Mouse (Mus musculus) G1E (cell line): ENCODE data around the gene Slc8b1. TPM values are rescaled to one million over a fixed set of nuclear protein-coding genes. Genes with fewer than 3 reads are reported as not detected.

Source experiments
- ATAC-seq: 2 replicates; pipeline ENCODE4 v1.8.0; 2016; ENCODE audit warnings: mild to moderate bottlenecking; ENCODE audit not compliant: insufficient number of reproducible peaks, poor library complexity, low FRiP score, severe bottlenecking; ENCODE audit errors: extremely low read depth
- DNase-seq: peaks from one replicate; pipeline ENCODE4 v3.0.0; 2012; ENCODE audit warnings: low spot score
- H3K27me3 ChIP-seq: 2 replicates; pipeline ENCODE4 v1.6.1; 2012; ENCODE audit warnings: mild to moderate bottlenecking, low read length, inconsistent platforms; ENCODE audit not compliant: insufficient read depth
- H3K36me3 ChIP-seq: replicated peaks from 2 replicates; pipeline ENCODE3; 2012; ENCODE audit warnings: mild to moderate bottlenecking, inconsistent platforms
- H3K4me1 ChIP-seq: 2 replicates; pipeline ENCODE4 v1.6.1; 2012; ENCODE audit warnings: low read depth, low read length, inconsistent platforms, mixed read lengths; ENCODE audit not compliant: insufficient read depth
- H3K4me3 ChIP-seq: 2 replicates; pipeline ENCODE4 v1.5.1; 2012; ENCODE audit warnings: low read depth, mild to moderate bottlenecking, inconsistent platforms, low read length, moderate library complexity, mixed read lengths
- H3K9me3 ChIP-seq: replicated peaks from 2 replicates; pipeline ENCODE4 v1.6.1; 2012; ENCODE audit warnings: inconsistent platforms
- CTCF ChIP-seq: IDR thresholded peaks from 2 replicates; pipeline ENCODE4 v1.5.1; 2012; ENCODE audit warnings: low read depth, low read length, inconsistent platforms, mixed read lengths
- GATA1 ChIP-seq: IDR thresholded peaks from 2 replicates; pipeline ENCODE4 v1.6.1; 2012; ENCODE audit warnings: borderline replicate concordance, low read length, inconsistent platforms, mixed read lengths
- GATA2 ChIP-seq: IDR thresholded peaks from 2 replicates; pipeline ENCODE4 v1.6.1; 2012; ENCODE audit warnings: low read depth, low read length, inconsistent platforms, borderline replicate concordance
- POLR2AphosphoS5 ChIP-seq: IDR thresholded peaks from 2 replicates; pipeline ENCODE4 v1.6.1; 2012; ENCODE audit warnings: low read depth, low read length, inconsistent platforms; ENCODE audit not compliant: insufficient replicate concordance
- TAL1 ChIP-seq: conservative IDR thresholded peaks from 2 replicates; pipeline ENCODE4 v1.6.1; 2012; ENCODE audit warnings: low read depth, low read length, inconsistent platforms, mixed read lengths
- polyA plus RNA-seq: library from polyadenylated mRNA; stranded (reverse); fragments of >175 nt; gene quantifications from 2 replicates; pipeline ENCODE4 v1.2.3, GENCODE M21; 2012
- total RNA-seq, 2 experiments: library from RNA; stranded (forward) in 1 of 2; stranded (reverse) in 1 of 2; fragments of 200-1000 nt in 1 of 2; fragments of >200 nt in 1 of 2; fragmentation: Nextera tagmentation in 1 of 2; gene quantifications; 2 replicates each; pipeline ENCODE4 v1.2.3; 2014 to 2017

Gene Slc8b1
- total RNA-seq (2014; fragmentation: Nextera tagmentation) = 5.3 and 6.6 TPM in 2 replicates
- total RNA-seq (2017) = 3.7 and 6.2 TPM in 2 replicates
- 3.4 and 3.6 TPM in 2 replicates for polyA plus RNA-seq

DNA sequence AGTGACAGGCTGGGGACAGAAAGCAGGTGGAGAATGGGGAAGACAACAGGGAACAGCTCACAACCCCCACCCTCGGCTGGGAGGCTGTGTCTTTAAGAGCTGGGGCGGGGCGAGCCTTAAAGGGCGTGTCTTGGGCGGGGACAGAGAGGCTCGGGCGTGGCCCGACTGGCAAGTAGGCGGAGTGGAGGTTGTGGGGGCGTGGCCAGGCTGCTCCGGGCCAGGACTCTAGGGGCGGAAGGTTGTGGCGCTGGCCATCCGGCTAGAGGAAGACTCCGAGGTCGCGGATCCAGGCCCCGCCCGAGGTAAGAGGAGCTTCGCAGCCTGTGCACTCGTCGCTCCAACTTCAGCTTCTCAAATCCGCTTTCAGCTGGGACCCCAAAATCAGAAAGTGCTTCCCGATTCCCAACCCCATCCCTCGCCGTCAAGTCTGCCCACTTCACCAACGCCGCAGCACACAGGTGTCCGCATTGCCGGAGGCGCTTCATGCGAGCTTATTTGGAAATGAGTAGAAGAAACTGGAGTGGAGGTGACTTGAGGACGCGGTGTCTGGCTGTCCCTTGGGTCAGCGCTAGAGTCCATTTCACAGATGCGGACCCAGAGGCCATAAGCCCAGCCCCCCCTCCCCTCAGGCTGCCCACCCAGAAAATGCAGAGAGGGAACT, at the start of gene Slc8b1:
TSS of gene Slc8b1 (plus strand) at position 187 of the 661 bp plus-strand sequence.
- ATAC-seq (peak; percentile 97), DNase-seq (peak; percentile 79)
- Histone ChIP-seq H3K36me3 (peaks cover 15% of the 10 kb centered on the region), H3K27me3 (peaks cover 19% of the 10 kb centered on the region), H3K4me3 (peak within 1 kb of the TSS; percentile 74), H3K9me3 (peaks cover 3% of the 10 kb centered on the region), H3K4me1 (peaks cover 48% of the 10 kb centered on the region)
- TF ChIP-seq GATA1 (no peak), GATA2 (no peak), POLR2AphosphoS5 (no peak), CTCF (no peak), TAL1 (no peak)

DNA sequence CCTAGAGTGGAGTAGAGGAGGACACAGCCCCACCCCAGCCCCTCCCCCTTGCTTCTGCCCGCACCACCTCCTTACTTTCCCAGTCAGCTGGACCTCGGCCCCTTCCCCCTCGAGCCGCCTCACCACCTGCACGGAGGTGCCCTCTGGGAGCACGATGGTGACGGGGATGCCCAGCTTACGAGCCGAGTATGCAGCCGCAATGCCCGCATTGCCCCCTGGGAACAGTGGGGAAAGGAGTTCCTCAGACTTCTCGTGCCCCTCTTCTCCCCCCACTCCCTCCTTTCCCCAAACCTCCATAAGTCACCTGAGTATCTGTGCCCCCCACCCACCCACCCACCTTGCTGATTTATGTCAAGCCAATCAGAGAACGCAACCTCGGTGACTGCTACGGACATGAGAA, 49.1 kb upstream of the Slc8b1 start:
- peaks cover 3% of the 10 kb centered on the region; the same call in 1 of the 2 replicates for H3K9me3 ChIP-seq
- H3K4me3 ChIP-seq = no peak overlapping the region
- H3K27me3 ChIP-seq = peaks cover 15% of the 10 kb centered on the region; the same call in 1 of the 2 replicates
- ATAC-seq (no peak), DNase-seq (no peak)
- no peak for TF ChIP-seq GATA2
- TF ChIP-seq GATA1 = no peak
- TF ChIP-seq CTCF = no peak
- TF ChIP-seq POLR2AphosphoS5 = no peak
- no peak for TF ChIP-seq TAL1
- H3K4me1 ChIP-seq = peaks cover 11% of the 10 kb centered on the region
- peaks cover 1% of the 10 kb centered on the region for H3K36me3 ChIP-seq

DNA sequence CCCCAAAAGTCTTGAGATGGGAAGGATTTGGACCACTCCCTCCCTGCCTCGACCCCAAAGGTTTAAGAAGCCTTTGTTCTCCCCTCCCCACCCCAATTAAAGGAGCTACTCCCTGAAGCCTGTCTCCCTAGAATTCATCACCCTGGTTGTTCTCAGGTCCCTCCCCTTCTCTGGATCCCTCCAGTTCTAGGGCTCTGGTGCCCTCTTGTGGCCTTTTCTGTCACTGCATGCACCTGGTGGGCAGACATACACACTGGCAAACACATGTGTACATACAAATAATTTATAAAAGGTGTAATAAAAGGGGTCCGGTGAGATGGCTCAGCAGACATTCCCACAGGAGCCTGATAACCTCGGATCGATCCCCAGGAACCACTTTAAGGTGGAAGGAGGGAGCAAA, 46.6 kb upstream of the Slc8b1 start:
- H3K9me3 ChIP-seq = peaks cover 3% of the 10 kb centered on the region; the same call in 1 of the 2 replicates
- ATAC-seq = no peak
- no peak for DNase-seq
- TF ChIP-seq TAL1 (no peak), CTCF (peak; percentile 60)
- no peaks in the 10 kb centered on the region for H3K36me3 ChIP-seq
- H3K4me3 ChIP-seq = no peak overlapping the region
- peaks cover 3% of the 10 kb centered on the region; the same call in 1 of the 2 replicates for H3K4me1 ChIP-seq
- peaks cover 17% of the 10 kb centered on the region; the same call in 1 of the 2 replicates for H3K27me3 ChIP-seq

DNA sequence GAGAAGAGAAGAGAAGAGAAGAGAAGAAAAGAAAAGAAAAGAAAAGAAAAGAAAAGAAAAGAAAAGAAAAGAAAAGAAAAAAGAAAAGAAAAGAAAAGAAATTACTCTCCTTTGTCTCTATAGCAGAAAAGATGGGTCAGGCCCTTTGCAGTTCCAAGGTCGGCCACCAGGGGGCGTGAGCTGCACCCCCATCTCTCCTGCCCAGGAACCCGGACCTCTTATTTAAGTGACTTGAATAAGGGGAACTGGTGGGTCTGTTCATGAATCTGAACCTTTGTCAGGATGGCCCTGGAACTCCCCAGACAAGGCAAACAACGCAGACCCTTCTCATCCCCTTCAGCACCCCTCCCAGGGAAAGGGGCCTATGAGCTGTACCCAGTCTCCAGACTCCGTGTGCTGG, 45.9 kb upstream of the Slc8b1 start:
- Histone ChIP-seq H3K36me3 (no peaks in the 10 kb centered on the region), H3K27me3 (peaks cover 13% of the 10 kb centered on the region; the same call in 1 of the 2 replicates), H3K4me1 (0 out of 2 replicates have a peak, but pooled peaks cover 2% of the 10 kb centered on the region), H3K9me3 (peaks cover 3% of the 10 kb centered on the region; the same call in 1 of the 2 replicates), H3K4me3 (no peak overlapping the region)
- TF ChIP-seq CTCF (peak; percentile 92), GATA2 (no peak)
- DNase-seq (peak; percentile 62), ATAC-seq (no peak)

DNA sequence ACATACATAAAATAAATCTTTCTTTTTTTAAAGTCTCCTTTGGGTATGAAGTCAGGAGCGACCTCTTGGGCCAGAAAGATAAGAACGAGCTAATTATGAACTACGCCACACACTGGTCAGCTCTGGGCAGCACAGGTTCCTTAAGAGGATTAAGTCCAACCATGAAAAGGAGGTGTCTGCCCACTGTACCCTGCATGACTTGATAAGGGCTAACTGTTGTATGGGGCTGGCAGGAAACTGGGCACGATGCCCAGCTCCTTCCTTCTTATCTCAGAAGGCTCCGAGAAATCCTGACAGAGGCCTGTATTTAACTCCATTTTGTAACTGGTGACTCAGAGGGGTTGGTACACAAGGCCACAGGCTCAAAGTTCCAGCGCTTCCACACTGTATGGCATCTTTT, 45.1 kb upstream of the Slc8b1 start:
- Histone ChIP-seq H3K9me3 (peaks cover 3% of the 10 kb centered on the region; the same call in 1 of the 2 replicates), H3K4me3 (no peak overlapping the region), H3K4me1 (0 out of 2 replicates have a peak, but pooled peaks cover 2% of the 10 kb centered on the region), H3K27me3 (peaks cover 10% of the 10 kb centered on the region; the same call in 1 of the 2 replicates), H3K36me3 (no peaks in the 10 kb centered on the region)
- ATAC-seq (no peak), DNase-seq (peak; percentile 42)
- 0 out of 2 replicates have a peak, but pooled peaks have one; percentile 21 for TF ChIP-seq TAL1
- TF ChIP-seq POLR2AphosphoS5 = no peak

DNA sequence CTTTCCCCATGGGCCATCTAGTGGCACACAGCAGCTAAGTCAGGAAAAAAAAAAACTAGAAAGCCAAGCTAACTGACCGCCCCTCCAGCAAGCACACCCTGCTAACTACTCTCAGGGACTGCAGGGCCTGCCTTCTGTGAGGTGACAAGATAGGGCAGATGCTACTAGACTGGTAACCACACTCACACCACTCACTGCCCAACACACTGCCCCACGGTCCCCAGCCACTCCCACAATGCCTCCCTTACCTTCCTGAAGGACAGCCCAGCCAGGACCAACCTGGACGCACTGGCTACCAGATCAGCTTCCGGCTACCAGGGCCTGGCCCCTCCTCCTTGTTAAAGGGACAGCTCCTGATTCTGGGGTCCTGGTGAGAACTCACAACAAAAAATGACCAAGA, 43.9 kb upstream of the Slc8b1 start:
- no peak for TF ChIP-seq CTCF
- TF ChIP-seq GATA1 = no peak
- H3K27me3 ChIP-seq = peaks cover 7% of the 10 kb centered on the region

DNA sequence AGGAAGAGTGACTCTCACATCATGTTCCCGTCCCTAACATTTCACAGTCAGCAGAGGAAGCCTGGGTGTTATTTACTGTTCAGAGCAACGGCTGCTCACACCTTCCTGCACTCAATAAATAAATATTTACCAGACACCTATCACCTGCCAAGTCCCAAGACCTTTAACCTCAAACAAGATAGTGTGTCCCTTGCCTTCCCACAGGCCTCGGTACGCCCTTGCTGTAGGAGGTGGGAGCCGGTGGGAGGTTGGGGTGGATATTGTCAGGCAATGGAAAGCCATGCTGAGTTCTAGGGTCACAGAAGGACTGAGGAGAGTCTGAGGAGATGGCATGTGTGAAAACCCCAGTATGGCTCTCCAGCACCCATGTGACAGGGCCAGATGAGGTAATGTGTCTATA, 42.6 kb upstream of the Slc8b1 start:
- TF ChIP-seq GATA2 (no peak), CTCF (no peak), TAL1 (no peak), POLR2AphosphoS5 (no peak), GATA1 (no peak)
- Histone ChIP-seq H3K27me3 (peaks cover 12% of the 10 kb centered on the region), H3K36me3 (no peaks in the 10 kb centered on the region), H3K9me3 (peaks cover 3% of the 10 kb centered on the region; the same call in 1 of the 2 replicates), H3K4me1 (0 out of 2 replicates have a peak, but pooled peaks cover 2% of the 10 kb centered on the region), H3K4me3 (no peak overlapping the region)
- ATAC-seq (no peak), DNase-seq (no peak)

More for the DNA sequence above, 43.9 kb upstream of the Slc8b1 start:
- H3K36me3 ChIP-seq = no peaks in the 10 kb centered on the region
- no peak overlapping the region; the same call in 1 of the 2 replicates for H3K4me3 ChIP-seq
- peaks cover 3% of the 10 kb centered on the region; the same call in 1 of the 2 replicates for H3K9me3 ChIP-seq
- 0 out of 2 replicates have a peak, but pooled peaks cover 2% of the 10 kb centered on the region for H3K4me1 ChIP-seq
- no peak for DNase-seq
- no peak for ATAC-seq
